Mouse (Mus musculus) c-Kit-positive CD71-positive TER-119-positive erythroid progenitor cells, embryonic 14.5 days (primary cell): ENCODE data around the gene Arhgap24.
"Not testable (repeated sequence)": the region's sequence is repeated elsewhere in the genome, so short reads cannot be mapped to it uniquely, and the experiment has no call there.

ENCODE experiments used
- DNase-seq: peaks from one replicate; pipeline ENCODE4 v3.0.0-alpha.2; 2013; ENCODE audit warnings: low spot score

Gene Arhgap24

DNA sequence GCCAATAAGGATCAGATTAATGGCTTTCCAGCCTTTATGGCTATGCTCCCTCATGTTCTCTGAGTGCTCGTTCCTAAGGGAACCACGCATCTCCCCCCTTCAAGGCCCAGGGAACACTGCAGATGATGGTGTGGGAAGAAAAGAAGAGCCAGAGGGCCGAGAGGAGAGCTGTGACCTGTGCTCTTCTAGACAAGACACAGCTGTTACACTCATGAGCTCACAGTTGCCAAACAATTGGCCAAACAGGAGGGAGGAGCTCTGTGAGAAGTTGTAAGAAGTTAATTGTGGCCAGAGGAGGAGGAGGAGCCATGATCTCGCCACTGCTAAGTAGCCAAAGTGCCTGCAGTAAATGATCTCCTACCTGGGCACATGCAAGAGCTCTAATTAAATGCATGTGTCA lies 322.5 kb downstream of the Arhgap24 start:
- DNase-seq, result no peak

DNA sequence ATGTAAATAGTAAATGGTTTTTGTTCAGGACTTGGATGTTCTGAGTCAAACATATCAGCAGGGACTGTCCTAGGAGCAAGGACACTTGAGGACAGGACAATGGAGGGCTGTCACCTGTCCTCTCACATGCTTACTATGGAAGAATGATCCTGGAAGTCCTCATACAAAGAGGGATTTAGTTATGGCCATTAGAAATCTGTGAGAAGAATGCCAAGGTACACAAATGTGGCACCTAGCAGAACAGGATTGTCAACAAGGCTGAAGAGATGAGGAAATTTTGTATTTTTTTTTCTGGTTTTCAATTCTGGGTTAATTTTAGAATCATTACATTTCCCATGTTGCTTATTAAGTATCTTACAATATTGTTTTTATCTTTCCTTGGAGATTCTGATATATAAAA lies 326.3 kb downstream of the Arhgap24 start:
- DNase-seq, result no peak

DNA sequence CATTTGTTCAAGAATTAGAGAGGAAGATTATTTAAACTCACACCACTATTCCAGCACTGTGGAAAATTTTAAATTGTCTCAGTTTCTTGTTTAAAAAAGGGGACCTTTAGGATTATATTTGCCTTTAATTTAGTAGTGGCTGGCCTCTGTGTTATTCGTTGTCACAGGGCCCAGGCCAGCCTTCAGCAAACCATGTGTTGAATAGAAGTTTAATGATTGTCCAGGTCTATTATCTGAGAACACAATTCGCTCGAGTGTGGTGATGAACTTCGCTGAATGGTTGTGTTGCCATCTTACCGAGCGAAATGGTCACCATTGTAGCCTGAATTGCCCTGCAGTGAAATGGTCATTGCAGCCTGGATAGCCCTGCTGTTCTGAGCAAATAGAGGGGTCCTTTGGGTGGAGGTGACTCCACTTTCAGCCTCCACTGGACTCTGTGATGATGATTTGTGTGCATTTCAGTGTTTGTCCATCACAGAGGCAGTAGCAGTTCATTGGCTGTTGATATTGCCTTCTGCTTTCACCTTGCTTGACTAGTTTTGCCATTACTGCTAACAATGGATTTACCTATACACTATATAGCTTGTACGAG lies 329.3 kb downstream of the Arhgap24 start:
- no peak for DNase-seq

DNA sequence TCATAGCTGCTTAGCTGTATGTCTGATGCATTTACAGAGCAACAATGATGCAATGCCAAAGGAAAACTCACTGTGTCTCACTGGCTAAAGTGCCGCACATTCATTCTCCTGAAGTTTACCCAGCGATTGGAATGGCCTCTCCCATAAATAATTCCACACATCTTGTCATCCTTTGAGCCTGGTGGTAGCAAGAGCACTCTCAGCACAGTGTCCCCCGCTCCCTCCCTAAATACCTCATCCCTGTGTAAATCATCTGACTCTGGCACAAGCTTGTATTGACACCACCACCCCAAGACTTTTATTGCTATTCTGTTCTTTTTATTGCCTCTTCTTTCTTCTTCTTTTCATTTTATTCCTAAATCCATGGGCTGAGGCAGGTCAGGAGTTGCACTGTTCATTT lies 332.1 kb downstream of the Arhgap24 start:
- no peak for DNase-seq

DNA sequence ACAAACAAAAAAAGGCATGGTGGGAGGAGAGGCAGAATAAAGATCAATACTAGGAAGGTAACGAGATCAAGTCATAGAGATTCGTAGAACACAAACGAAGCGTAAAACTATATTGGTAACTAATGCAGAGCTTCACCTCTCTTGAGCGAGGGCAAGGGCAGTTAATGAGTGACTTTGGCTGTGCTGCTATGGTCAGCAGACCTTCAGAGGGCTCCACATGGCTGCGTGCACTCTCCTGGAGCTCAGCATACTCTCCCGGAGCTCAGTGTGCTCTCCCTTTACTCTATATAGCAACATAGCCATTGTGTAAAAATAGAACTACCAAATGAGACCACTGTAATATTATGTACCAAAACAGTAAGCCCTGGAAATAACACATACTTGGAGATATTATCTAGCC lies 336.4 kb downstream of the Arhgap24 start:
- DNase-seq, result no peak

DNA sequence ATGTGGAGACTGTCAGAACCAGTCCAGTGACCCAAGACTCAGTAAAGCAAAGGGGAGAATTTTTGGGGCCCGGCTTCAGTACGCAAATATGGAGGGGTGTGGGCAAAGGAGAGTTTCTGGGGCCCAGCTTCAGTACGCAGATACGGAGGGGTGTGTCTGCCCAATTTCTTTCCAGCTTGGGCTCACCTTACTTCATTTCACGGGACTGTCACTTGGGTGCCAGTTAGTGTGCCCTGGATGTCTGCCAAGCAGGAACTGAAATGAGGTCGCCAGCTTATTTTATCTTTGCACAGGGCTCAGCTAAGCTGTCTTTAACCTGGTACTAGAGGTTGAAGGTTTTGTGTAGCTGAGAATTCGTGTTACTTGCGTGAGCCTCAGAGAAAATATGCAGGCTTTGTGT lies 344.3 kb downstream of the Arhgap24 start:
- DNase-seq, result no peak

DNA sequence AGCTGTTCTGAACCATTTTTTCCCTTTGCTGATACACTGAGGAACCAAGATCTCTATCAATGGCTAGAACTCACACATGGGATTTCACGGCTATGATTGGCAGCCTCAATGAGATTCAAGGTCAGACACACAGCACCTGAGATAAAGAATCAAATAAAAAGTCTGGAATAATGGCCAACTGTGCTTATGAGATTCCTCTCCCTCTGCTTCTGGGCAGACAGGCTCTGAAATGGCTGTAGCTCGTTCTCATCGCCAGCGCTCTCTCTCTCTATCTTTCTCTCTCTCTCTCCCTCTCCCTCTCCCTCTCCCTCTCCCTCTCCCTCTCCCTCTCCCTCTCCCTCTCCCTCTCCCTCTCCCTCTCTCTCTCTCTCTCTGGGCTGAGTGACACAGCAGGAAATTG lies 357.9 kb downstream of the Arhgap24 start:
- no peak for DNase-seq

DNA sequence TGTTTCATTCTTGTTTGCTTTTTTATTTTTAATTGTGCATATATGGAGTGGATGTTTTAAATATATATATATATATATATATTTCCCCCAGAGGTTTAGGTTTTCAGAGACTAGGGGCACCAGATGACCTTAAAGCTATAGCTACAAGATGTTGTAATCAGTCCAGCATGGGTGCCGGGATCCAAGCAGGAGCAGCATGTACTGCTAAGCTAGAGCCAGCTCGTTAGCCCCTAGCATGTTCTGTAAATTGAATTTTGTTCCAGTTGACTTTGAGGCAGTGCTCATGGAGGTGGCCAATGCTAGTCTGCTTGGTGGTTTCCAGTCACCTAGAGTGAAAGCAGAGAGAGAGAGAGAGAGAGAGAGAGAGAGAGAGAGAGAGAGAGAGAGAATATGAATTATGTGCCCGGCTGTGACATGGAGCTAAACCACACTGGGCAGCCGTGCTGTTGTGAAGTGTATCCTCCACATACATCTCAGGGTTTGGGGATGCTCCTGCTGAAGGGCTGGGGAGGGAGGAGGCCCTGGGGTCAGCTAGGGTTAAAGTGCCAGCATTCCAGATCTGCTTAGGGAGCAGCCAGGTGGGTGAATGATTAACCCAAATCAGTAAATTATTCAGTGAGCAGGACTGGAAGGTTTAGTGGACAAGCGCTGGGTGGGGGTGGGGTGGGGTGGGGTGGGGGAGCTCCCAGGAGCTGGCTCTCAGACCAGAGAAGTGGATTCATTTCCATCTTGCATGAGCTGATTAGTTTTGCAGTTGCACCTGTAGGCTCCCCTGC lies 362.9 kb downstream of the Arhgap24 start:
- DNase-seq, result no peak

DNA sequence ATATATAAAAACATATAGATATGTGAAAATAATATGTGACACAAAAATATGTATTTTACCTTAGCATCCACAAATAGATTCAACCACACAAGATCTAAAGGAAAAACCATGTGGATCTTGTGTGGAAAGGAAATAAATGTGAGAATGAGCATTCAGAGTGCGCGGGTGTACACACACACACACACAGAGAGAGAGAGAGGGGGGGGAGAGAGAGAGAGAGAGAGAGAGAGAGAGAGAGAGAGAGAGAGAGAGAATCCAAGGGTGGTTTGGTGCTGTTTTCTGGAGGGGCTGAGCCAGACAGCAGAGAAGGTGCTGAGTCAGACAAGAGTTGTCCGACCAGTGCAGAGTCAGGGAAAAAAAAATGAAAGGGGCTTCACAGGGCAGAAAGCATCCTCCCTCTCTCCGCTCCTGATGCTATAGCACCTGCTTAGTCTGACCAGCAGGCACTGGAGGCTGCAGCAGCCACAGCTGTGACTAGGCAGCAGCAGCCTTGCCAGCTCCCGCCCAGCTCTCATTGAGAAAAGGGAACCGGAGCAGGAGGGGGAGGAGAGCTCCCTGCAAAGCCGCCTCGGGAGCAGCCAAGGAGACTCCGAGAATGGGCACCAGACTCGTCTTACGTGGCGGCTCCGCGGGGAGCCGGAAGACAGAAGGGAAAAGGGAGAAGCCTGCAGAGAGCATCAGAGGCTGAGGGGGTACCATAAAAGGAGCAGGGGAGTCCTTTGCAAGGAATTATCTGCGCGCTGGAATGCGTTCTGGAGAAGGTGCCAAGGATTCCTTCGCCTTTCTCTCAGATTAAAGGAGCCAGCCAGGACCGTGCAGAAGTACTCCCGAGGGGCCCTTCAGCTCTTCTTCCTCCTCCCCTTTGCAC lies 363.8 kb downstream of the Arhgap24 start:
- no peak for DNase-seq

DNA sequence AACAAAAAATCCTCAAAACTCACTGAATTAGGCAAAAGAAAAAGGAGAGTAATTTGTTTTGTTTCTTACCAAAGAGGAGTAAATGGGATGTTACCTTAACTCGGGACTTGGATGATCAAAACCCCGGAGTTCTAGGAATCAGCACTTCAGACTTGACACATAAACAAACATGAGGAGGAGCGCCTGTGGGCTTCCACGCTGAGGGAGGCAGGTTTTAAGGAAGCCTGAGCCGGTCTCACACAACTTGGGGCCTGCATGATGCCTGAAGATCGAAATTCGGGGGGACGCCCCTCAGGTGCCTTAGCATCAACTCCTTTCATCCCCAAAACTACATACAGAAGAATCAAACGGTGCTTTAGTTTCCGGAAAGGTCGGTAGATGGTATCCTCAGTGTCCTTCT lies 364.6 kb downstream of the Arhgap24 start:
- no peak for DNase-seq

DNA sequence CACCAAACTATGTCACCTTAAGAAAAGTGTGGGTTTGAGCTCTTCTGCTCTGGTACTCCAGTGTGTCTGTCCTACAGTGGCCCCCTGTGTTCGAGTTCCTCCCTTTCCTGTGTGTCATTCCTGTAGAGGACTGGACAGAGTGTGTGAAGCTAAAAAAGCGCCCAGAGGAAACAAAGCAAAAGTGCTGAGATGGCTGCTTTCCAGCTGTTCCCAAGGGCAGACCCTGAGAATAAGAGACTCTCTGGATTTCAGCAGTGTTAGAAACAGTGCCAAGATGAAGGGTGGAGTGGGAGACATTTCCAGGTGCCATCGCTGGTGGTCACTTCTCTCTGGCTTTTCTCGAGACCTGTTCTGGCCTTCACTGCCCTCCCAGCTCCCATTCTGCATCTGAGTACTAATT lies 366.7 kb downstream of the Arhgap24 start:
- no peak for DNase-seq

DNA sequence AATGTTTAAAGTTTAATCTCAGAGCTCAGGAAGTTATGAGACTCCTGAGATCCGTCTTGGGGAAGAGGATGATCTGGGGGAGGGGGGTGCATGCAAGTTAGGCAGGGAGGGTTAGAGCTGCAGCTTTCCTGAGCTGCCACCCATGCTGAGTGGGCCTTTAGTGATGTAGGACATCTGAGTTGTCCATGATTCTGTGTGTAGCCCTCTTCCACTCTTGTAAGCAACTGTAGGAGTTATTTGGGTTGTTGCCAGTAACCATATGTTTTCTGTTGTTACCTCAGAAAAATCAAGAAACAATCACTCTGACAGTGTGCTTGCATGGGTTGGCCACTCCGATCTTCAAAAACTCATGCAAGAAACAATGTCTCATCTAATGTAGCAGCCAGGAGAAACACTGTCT lies 370.6 kb downstream of the Arhgap24 start:
- DNase-seq, result no peak

DNA sequence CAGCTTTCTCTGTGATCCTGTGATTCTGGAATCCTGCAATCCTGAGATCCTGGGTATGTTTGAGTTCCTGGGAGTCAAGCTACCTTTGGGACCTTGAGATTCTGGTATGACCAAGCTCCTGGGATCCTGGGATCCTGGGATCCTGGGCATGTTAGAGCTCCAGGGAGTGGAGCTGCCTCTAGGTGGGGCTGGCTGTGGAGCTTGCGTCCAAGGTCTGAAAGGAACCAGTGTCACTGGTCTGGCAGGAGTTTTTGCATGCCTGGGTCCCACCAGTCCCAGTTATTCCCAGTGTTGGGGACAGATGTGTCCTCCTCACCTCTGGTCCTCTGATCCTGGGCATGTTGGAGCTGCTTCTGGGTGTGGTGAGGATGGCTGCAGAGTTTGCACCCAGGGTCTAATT lies 372.6 kb downstream of the Arhgap24 start:
- DNase-seq, result no peak

DNA sequence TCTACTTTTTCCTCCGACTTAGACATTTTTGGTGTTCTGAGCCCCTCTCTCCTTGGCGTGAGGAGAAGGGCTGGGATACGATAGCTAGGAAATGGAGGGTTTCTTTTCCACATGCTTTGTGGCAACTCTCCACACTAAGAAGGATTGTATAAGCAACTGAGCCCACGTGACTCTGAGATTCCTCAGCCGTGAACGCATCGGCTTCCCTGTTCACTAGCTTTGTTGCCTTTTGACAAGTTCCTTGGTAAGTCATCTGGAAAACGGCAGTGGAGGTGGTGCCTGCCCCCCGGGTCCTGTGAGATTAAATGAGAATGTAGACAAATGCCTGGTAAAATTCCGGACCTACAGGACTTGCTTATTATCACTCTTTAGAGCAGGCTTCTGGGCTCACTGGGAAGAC lies 374.6 kb downstream of the Arhgap24 start:
- DNase-seq, result no peak

DNA sequence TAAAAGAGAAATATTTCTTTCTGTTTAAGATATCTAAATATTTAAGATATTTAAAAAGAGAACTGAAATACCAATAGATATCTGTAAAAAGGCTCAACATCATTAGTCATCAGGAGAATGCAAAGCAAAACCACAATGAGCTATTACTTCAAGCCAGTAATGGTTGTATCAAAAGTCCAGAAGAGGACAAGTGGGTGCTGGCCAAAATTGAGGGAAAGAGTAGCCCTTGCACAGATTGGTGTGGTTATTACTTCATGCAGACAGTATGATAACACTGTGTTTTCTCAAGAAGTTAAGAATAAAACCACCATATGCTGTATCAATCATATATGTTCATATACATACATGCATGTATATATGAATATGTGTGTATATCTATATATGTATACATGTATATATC lies 376.9 kb downstream of the Arhgap24 start:
- no peak for DNase-seq

DNA sequence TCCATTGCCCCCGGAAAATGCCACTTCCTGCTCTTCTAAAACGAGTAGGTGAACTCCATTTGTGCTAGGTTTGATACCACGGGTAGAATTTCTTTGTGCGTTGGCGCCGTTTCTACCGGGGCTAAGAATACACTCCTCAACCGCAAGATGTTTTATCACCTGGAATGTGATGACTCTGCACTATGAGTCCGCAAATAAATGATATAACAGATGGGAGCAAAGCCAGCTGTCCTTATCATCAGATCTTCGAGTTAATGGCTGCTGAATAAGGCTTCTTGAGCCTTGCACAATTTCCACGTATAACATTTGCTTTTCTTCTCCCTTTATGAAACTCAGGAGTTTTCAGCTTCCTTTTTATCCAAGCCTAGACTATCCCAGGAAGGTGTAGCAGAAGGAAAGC lies 378.6 kb downstream of the Arhgap24 start:
- no peak for DNase-seq

DNA sequence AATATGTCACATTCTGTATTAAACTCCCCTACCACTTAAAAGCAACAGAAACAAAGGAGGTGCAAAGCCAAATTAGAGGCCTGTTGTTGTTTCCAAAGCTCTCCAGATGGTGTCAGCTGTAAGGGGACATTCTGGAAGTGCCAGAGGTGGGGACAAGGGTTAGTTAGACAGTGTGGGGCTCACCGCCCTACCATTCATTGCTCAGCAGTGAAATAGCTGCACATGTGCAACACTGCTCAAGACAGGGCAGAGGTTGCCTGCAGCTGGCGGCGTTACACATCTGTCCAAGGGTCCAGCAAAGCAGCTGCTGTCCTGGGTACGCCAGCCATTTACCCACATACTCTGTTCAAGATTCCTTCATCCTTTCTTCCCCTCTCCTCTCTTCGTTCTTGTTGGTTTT lies 387.0 kb downstream of the Arhgap24 start:
- no peak for DNase-seq

DNA sequence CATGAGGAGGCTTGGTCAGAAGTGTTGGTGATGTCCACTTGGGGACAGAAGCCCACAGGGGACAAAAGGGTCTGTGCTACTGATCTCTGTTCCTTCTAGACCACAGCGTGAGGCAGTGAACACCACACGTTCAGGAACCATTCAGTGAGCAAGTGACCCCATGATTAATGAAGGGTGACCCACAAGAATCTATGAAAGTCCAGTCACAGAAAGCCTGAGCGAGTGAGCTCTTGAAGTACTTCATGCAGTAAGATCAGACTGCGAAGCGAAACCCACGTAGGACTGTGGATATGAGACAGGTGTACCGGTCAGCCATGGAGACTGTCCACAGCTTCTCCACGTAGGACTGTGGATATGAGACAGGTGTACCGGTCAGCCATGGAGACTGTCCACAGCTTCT lies 391.8 kb downstream of the Arhgap24 start:
- not testable (repeated sequence) for DNase-seq

DNA sequence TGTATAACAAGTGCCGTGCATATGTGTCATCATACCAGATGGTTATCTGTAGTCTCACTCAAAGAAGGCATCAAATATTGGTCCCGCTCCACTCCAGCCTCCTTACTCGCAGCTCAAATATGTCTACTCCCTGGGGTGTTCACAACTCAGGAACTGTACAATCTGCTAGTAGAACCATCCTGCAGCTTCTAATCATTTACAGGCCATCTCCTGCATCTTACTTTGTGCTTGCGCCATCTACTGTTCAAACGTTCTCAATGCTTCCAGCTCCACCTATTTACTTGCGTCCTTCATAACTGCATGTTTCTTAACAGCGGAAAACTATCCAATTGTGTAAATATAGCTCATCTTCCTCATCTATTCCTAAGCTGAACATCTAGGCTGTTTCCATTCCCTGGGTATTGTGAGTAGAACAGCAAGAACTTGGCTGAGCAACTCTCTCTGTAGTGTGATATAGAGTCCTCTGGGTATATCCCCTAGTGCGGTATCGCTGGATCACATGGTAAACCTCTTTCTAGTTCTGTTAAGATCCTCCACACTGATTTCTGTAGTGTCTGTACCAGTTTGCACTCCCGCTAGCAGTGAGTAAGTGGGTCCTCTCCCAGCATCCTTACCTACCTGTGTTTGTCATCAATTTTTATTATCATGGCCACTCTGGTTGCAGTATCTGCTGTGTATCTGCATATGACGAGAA lies 393.6 kb downstream of the Arhgap24 start:
- no peak for DNase-seq

DNA sequence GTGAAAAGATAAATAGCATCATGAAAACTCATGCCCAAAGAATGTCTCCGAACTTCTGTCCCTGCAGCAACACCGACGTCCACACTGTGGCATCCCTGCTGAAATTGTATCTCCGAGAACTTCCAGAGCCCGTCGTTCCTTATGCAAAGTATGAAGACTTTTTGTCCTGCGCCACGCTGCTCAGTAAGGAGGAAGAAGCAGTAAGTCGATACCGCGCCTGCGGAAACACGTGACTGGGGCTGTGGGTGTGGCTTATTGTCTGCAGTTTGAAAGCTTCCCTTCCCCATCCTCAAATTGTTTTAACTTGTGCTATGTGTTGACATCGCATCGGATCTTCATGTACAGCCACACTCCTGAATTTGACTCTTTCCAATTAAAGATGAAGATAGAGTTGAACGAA lies 394.4 kb downstream of the Arhgap24 start:
- DNase-seq, result no peak

DNA sequence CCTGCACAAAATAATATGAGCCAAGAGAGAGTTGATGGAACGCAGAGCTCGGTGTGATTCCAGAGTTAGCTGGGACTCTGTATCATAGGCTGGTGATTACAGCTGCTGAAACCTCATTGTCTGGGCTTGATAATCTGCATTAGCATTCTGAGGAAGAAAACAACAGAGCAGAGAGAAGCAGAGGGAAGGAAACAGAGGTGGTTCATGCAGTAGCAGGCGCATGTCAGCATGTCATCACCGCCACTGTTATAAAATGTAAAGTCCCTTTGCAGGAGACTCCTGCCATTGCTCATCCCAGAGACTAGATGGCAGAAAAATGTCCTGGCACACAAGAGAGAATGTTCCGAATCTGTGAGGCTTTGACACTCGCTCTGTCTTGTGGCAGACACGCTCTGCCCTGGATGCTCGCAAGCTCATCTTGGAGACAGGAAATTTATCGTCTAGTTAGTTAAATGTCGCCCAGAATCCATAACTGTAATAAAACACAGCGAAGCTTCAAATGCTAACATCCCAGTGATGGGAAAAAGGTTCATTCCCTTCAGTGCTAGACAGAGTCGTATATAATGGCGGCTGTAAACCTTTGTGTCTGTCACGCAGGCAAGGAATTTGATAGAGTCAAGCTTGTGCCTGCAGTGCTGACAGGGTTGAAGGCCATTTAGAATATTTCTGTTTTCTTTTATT lies 407.4 kb downstream of the Arhgap24 start:
- DNase-seq, result no peak

DNA sequence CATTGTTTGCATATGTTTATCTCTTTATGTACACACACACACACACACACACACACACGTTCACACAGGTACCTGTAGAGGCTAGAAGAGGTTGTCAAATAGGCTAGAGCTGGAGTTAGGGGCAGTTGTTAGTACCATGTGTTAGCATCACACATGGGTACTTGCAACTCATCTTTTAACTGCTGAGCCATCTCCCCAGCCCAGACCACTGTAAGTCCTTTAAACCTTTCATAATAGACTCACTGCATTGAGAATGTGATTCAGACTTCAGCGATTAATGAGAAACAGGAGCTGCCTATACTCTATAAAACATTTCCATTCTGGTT lies 407.9 kb downstream of the Arhgap24 start:
- DNase-seq, result no peak
